ENCODE assay signal across 28 mouse cellular contexts in genomic region chr13:8999464-8999863, GRCm38 (mm10). TPM values are rescaled to one million over a fixed set of nuclear protein-coding genes. Genes with fewer than 3 reads are reported as not detected.
DNase-seq lines count a peak whose midpoint lies in the region; ATAC-seq and TF ChIP-seq lines count a peak whose summit lies in the region.
"Had no signal": no experiment of that assay in that cellular context is flagged by ENCODE, and none has a peak within 500 bp of the region (broad histone marks: within the 10 kb centered on the region; RNA-seq: fewer than 3 reads in every experiment).

No protein-coding gene starts in this region.

- TF ChIP-seq RAD21 in MEL (IDR thresholded peaks at IDR 0.05; ENCODE audit: low read depth, low read length) = no peak

- no peaks in the 10 kb centered on the region for H3K9me3 ChIP-seq in MEL (replicated peaks; ENCODE audit: insufficient read depth, low read length)
- no peaks in the 10 kb centered on the region for H3K9me3 ChIP-seq in liver, embryonic 12.5 days (replicated peaks)
- H3K9me3 ChIP-seq in liver, embryonic 16.5 days (replicated peaks; ENCODE audit: control insufficient read depth, low read length) = no peaks in the 10 kb centered on the region
- H3K9me3 ChIP-seq: embryonic facial prominence, embryonic 10.5 days; forebrain, embryonic 15.5 days; heart, embryonic 10.5 days; hindbrain, embryonic 12.5 days had no signal

- ATAC-seq in erythroblast, adult 5-6 weeks (replicated peaks; ENCODE audit: low FRiP score, poor library complexity, severe bottlenecking) = 0 out of 2 replicates have a peak, but pooled peaks have one; percentile 40
- ATAC-seq in liver, embryonic 12.5 days = peak; percentile 73
- ATAC-seq in liver, embryonic 16.5 days (ENCODE audit: low read depth) = peak; percentile 62
- ATAC-seq: forebrain, embryonic 15.5 days; hindbrain, embryonic 16.5 days had no signal

- 29% methylated on average over 8 of the region's 8 CpGs for WGBS in liver, embryonic 12.5 days (ENCODE audit: insufficient replicate concordance)
- WGBS in liver, embryonic 16.5 days (ENCODE audit: insufficient replicate concordance) = 19% methylated on average over 8 of the region's 8 CpGs

- H3K4me3 ChIP-seq in MEL (ENCODE audit: control insufficient read depth in 1 of 2, insufficient read depth in 1 of 2, low read depth in 2 of 2, low read length in 2 of 2) = peak overlapping the region; percentile 21 to 37; a peak in 3 of 4 replicates
- H3K4me3 ChIP-seq in liver, embryonic 12.5 days = no peak overlapping the region
- no peak overlapping the region for H3K4me3 ChIP-seq in liver, embryonic 16.5 days (ENCODE audit: low read depth, low read length)
- H3K4me3 ChIP-seq: embryonic facial prominence, embryonic 10.5 days; erythroblast, embryonic 14.5 days; forebrain, embryonic 15.5 days; heart, embryonic 10.5 days; hindbrain, embryonic 12.5 days had no signal

- DNase-seq in MEL (ENCODE audit: low read depth, low spot score) = peak; percentile 60
- no peak for DNase-seq in spleen, postnatal 14 days (ENCODE audit: low spot score in 2 of 2)
- DNase-seq in spleen, postnatal 36 days (ENCODE audit: low spot score in 2 of 2) = no peak
- no peak for DNase-seq in embryo, embryonic 10.5 days (ENCODE audit: low spot score)
- no peak for DNase-seq in testis, postnatal 14 days (ENCODE audit: low spot score)
- DNase-seq: adrenal gland, adult 8-10 months; adrenal gland, postnatal 36 days; cerebellum, adult 18-20 months; cerebellum, adult 9-11 months; cerebellum, postnatal 36 days; gastrocnemius, postnatal 36 days; heart, adult 18-20 months; heart, postnatal 10 days; heart, postnatal 4 days had no signal

- H3K4me1 ChIP-seq in MEL (ENCODE audit: control insufficient read depth in 1 of 2, insufficient read depth in 2 of 2, low read length in 2 of 2) = peaks cover 6 to 9% of the 10 kb centered on the region in 2 experiments; a peak in 3 of 4 replicates
- H3K4me1 ChIP-seq in liver, embryonic 12.5 days = peaks cover 35% of the 10 kb centered on the region
- H3K4me1 ChIP-seq in liver, embryonic 16.5 days (ENCODE audit: control insufficient read depth, low read depth, low read length) = peaks cover 21% of the 10 kb centered on the region

- peak overlapping the region; percentile 51 for H3K4me2 ChIP-seq in liver, embryonic 12.5 days
- peak overlapping the region; percentile 30; the same call in 1 of the 2 replicates for H3K4me2 ChIP-seq in liver, embryonic 16.5 days (ENCODE audit: low read depth, low read length)
- H3K4me2 ChIP-seq: forebrain, embryonic 15.5 days; hindbrain, embryonic 12.5 days had no signal

- H3K27me3 ChIP-seq in MEL (ENCODE audit: control insufficient read depth in 1 of 2, insufficient read depth in 2 of 2, low read length in 2 of 2) = no peaks in the 10 kb centered on the region
- no peaks in the 10 kb centered on the region for H3K27me3 ChIP-seq in liver, embryonic 12.5 days (replicated peaks)
- no peaks in the 10 kb centered on the region for H3K27me3 ChIP-seq in liver, embryonic 16.5 days (ENCODE audit: control insufficient read depth, insufficient read depth, low read depth, low read length)
- H3K27me3 ChIP-seq: CH12.LX; forebrain, embryonic 15.5 days; hindbrain, embryonic 12.5 days had no signal

- peaks cover 0 to 25% of the 10 kb centered on the region in 2 experiments; a peak in 2 of 4 replicates for H3K36me3 ChIP-seq in MEL (ENCODE audit: control insufficient read depth in 1 of 2, insufficient read depth in 2 of 2, low read length in 2 of 2)
- no peaks in the 10 kb centered on the region for H3K36me3 ChIP-seq in liver, embryonic 12.5 days
- no peaks in the 10 kb centered on the region for H3K36me3 ChIP-seq in liver, embryonic 16.5 days (ENCODE audit: control insufficient read depth, insufficient read depth)
- H3K36me3 ChIP-seq: embryonic facial prominence, embryonic 10.5 days; forebrain, embryonic 15.5 days; heart, embryonic 10.5 days; hindbrain, embryonic 12.5 days had no signal

- peak overlapping the region; percentile 38; the same call in 1 of the 2 replicates for H3K27ac ChIP-seq in MEL (ENCODE audit: control insufficient read depth, low read depth, low read length)
- H3K27ac ChIP-seq in liver, embryonic 12.5 days = peak overlapping the region; percentile 74
- peak overlapping the region; percentile 72; the same call in 1 of the 2 replicates for H3K27ac ChIP-seq in liver, embryonic 16.5 days (ENCODE audit: low read length)
- H3K27ac ChIP-seq: embryonic facial prominence, embryonic 10.5 days; forebrain, embryonic 15.5 days; heart, embryonic 10.5 days; hindbrain, embryonic 12.5 days had no signal

- TF ChIP-seq EP300 in MEL (IDR thresholded peaks at IDR 0.05; ENCODE audit: low read depth in 1 of 2, low read length in 2 of 2) = peak; percentile 20 to 31; a peak in 1 of 4 replicates

- TF ChIP-seq CTCF in MEL (IDR thresholded peaks at IDR 0.05 in 2 of 3, conservative IDR thresholded peaks at IDR 0.05 in 1 of 3; ENCODE audit: control insufficient read depth in 1 of 3, insufficient read depth in 1 of 3, low read depth in 2 of 3, low read length in 3 of 3, poor library complexity in 1 of 3, severe bottlenecking in 1 of 3) = no peak

- no peak for TF ChIP-seq POLR2A in MEL (IDR thresholded peaks at IDR 0.05; ENCODE audit: control insufficient read depth in 1 of 2, insufficient read depth in 1 of 2, low read depth in 1 of 2, low read length in 2 of 2, poor library complexity in 1 of 2)

- peaks cover 18% of the 10 kb centered on the region for H3K79me2 ChIP-seq in MEL (ENCODE audit: control insufficient read depth, insufficient read depth, low read length, poor library complexity)

- H3K9ac ChIP-seq in MEL (ENCODE audit: control insufficient read depth, low read depth, low read length, poor library complexity, severe bottlenecking) = peak overlapping the region; percentile 28
- H3K9ac ChIP-seq in liver, embryonic 12.5 days = peak overlapping the region; percentile 44; the same call in 1 of the 2 replicates
- no peak overlapping the region for H3K9ac ChIP-seq in liver, embryonic 16.5 days (ENCODE audit: low read depth, low read length)
- H3K9ac ChIP-seq: forebrain, embryonic 15.5 days; hindbrain, embryonic 12.5 days had no signal

TF ChIP-seq in MEL, 35 proteins besides CTCF, POLR2A, EP300 and RAD21:
- TF ChIP-seq ETS1 (IDR thresholded peaks at IDR 0.05; ENCODE audit: low read depth, low read length) (0 out of 2 replicates have a peak, but pooled peaks have one; percentile 8), SIN3A (IDR thresholded peaks at IDR 0.05; ENCODE audit: low read length) (0 out of 2 replicates have a peak, but pooled peaks have one; percentile 35), SMC3 (IDR thresholded peaks at IDR 0.05; ENCODE audit: low read depth, low read length) (no peak), ZNF384 (IDR thresholded peaks at IDR 0.05; ENCODE audit: low read depth, low read length) (peak; percentile 48; the same call in 1 of the 2 replicates), TCF12 (IDR thresholded peaks at IDR 0.05; ENCODE audit: low read depth, low read length) (peak; percentile 19; the same call in 1 of the 2 replicates), MYC (IDR thresholded peaks at IDR 0.05; ENCODE audit: low read depth, low read length) (peak; percentile 18; the same call in 1 of the 2 replicates), CHD1 (IDR thresholded peaks at IDR 0.05; ENCODE audit: low read depth, low read length) (no peak), NRF1 (IDR thresholded peaks at IDR 0.05; ENCODE audit: insufficient read depth, low read depth, low read length, poor library complexity, severe bottlenecking) (no peak), MAFK (IDR thresholded peaks at IDR 0.05; ENCODE audit: borderline replicate concordance, low read depth, low read length) (no peak)

RNA-seq across cellular contexts. Expression of gene Gtpbp4, which starts 3.6 kb away (rescaled TPM):
- total RNA-seq in MEL (2012; rRNA removed) = 154 and 162 TPM in 2 replicates
- 100 to 1,000 TPM; 121 to 172 TPM for polyA plus RNA-seq in MEL (2012; ENCODE audit: insufficient read depth in 1 of 2, insufficient read length in 2 of 2, low read depth in 1 of 2, low replicate concordance in 2 of 2, missing spikeins in 1 of 2)
- 15.9 and 28.0 TPM in 2 replicates for total RNA-seq in erythroblast, adult 5-6 weeks (2015; ENCODE audit: low replicate concordance)
- 14.8 and 15.8 TPM in 2 replicates for total RNA-seq in erythroblast, adult 5-6 weeks (2017; ENCODE audit: low replicate concordance)
- 65.7 and 70.3 TPM in 2 replicates for polyA plus RNA-seq in liver, embryonic 12.5 days (2016; fragmentation: Nextera tagmentation; extraction: Ambion mirVana)
- 28.4 and 30.5 TPM in 2 replicates for polyA plus RNA-seq in liver, embryonic 16.5 days (2015; fragmentation: Nextera tagmentation; extraction: Ambion mirVana)

RNA-seq across cellular contexts. Expression of gene Idi2, which starts 46.8 kb away (rescaled TPM):
- not detected in 2 replicates for total RNA-seq in MEL (2012; rRNA removed)
- polyA plus RNA-seq in MEL (2012; ENCODE audit: insufficient read depth in 1 of 2, insufficient read length in 2 of 2, low read depth in 1 of 2, low replicate concordance in 2 of 2, missing spikeins in 1 of 2) = under 1 TPM in 1 of 2 experiments, not detected in 1; 0.07 TPM
- not detected in 2 replicates for total RNA-seq in erythroblast, adult 5-6 weeks (2015; ENCODE audit: low replicate concordance)
- not detected in 2 replicates for total RNA-seq in erythroblast, adult 5-6 weeks (2017; ENCODE audit: low replicate concordance)
- polyA plus RNA-seq in liver, embryonic 12.5 days (2016; fragmentation: Nextera tagmentation; extraction: Ambion mirVana) = not detected in 2 replicates
- not detected in 2 replicates for polyA plus RNA-seq in liver, embryonic 16.5 days (2015; fragmentation: Nextera tagmentation; extraction: Ambion mirVana)
- total RNA-seq: adrenal gland, adult 8-10 months; adrenal gland, postnatal 36 days; CH12.LX; gastrocnemius, adult 8-10 months; gastrocnemius, postnatal 36 days; heart, adult 18-20 months; heart, postnatal 10 days; heart, postnatal 4 days had no signal
- polyA plus RNA-seq: brain, embryonic 14.5 days; embryonic facial prominence, embryonic 10.5 days; erythroblast, embryonic 14.5 days; forebrain, embryonic 11.5 days; forebrain, embryonic 15.5 days; heart, embryonic 10.5 days; heart, embryonic 14.5 days; hindbrain, embryonic 12.5 days; hindbrain, embryonic 16.5 days had no signal

RNA-seq across cellular contexts. Expression of gene Gm9745, which starts 51.4 kb away (rescaled TPM):
- not detected in 2 replicates for total RNA-seq in MEL (2012; rRNA removed)
- not detected for polyA plus RNA-seq in MEL (2012; ENCODE audit: insufficient read depth in 1 of 2, insufficient read length in 2 of 2, low read depth in 1 of 2, low replicate concordance in 2 of 2, missing spikeins in 1 of 2)
- not detected in 2 replicates for total RNA-seq in erythroblast, adult 5-6 weeks (2015; ENCODE audit: low replicate concordance)
- total RNA-seq in erythroblast, adult 5-6 weeks (2017; ENCODE audit: low replicate concordance) = not detected in 2 replicates
- not detected in 2 replicates for polyA plus RNA-seq in liver, embryonic 12.5 days (2016; fragmentation: Nextera tagmentation; extraction: Ambion mirVana)
- polyA plus RNA-seq in liver, embryonic 16.5 days (2015; fragmentation: Nextera tagmentation; extraction: Ambion mirVana) = not detected in 2 replicates
- total RNA-seq: adrenal gland, adult 8-10 months; adrenal gland, postnatal 36 days; CH12.LX; gastrocnemius, adult 8-10 months; gastrocnemius, postnatal 36 days; heart, adult 18-20 months; heart, postnatal 10 days; heart, postnatal 4 days had no signal
- polyA plus RNA-seq: brain, embryonic 14.5 days; embryonic facial prominence, embryonic 10.5 days; erythroblast, embryonic 14.5 days; forebrain, embryonic 11.5 days; forebrain, embryonic 15.5 days; heart, embryonic 10.5 days; heart, embryonic 14.5 days; hindbrain, embryonic 12.5 days; hindbrain, embryonic 16.5 days had no signal

Comparison
In these comparisons a context has a peak if more than half of its experiments do, and no peak if none do; other contexts are left out.
1. H3K4me3 ChIP-seq: peak in MEL (2 of 2); none in liver, embryonic 12.5 days (single experiment) and liver, embryonic 16.5 days (single experiment).
2. Peak in every context shown above with its lines, with median percentiles within 50 percentile points of each other: H3K27ac ChIP-seq and ATAC-seq.